Mouse (Mus musculus) kidney, adult 2 months (tissue): ENCODE data around the gene Cnih3.

Experiments used
- CTCF ChIP-seq: fragments of 200-500 bp; conservative IDR thresholded peaks from 2 replicates; pipeline ENCODE4 v1.5.1; 2011; ENCODE audit warnings: low read depth, mild to moderate bottlenecking, control low read depth, low read length, moderate library complexity, mixed read lengths; ENCODE audit not compliant: insufficient read depth, insufficient read length
- POLR2A ChIP-seq: fragments of 200-500 bp; IDR thresholded peaks from one replicate; pipeline ENCODE4 v1.6.1; 2011; ENCODE audit warnings: low read depth, low read length, control low read depth

DNA sequence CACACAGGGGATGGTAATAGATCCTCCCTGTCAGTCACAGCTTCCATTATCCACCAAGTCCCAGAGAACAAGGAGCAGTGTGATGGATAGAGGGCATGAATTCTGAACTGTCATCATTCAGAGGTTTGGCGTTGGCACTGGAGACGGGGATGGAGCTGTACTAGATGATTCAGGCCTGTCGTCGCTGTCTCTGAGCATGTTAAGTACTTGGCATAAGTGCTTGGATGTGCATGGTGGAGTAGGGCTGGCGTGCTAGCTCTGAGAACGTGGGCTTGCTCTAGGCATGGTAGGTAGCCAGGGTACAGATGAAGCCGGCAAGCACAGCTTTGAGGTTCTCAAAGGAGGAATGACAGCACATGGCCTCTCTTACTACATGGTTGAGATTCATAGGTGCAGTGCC lies 95.6 kb downstream of the Cnih3 start:
- TF ChIP-seq POLR2A (no peak), CTCF (no peak)
